Mouse (Mus musculus): ENCODE measurements around the gene Kctd20. TPM values are rescaled to one million over a fixed set of nuclear protein-coding genes. Genes with fewer than 3 reads are reported as not detected.

The Kctd20 gene
- polyA plus RNA-seq, 1 experiment from 2014 or later: 107 TPM

DNA sequence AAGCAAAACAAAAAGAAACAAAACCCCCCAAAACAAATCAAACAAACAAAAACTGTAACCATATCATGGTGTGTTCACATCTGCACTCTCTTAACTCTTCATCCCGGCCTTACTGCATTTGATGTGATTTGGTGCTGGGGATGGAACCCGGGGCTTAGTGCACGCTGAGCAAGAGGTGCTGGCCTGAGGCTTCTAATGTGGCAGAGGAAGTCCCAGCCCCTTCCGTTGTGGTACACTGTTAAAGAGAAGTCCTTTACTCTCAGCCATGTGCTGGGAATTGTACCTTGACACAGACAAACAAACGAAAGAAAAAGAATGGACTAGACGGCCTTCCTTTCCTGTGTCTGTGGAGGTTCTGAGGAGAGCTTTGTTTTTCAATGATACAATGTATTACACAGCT lies 29.7 kb upstream of the Kctd20 start:
- no peak overlapping the region for H3K9ac ChIP-seq
- H3K36me3 ChIP-seq (ENCODE audit: poor library complexity, severe bottlenecking): no peaks in the 10 kb centered on the region
- H3K9me3 ChIP-seq (replicated peaks): no peaks in the 10 kb centered on the region
- no peak for ATAC-seq
- no peak overlapping the region for H3K27ac ChIP-seq
- WGBS: 74% methylated on average over 6 of the region's 6 CpGs
- H3K4me3 ChIP-seq: no peak overlapping the region
- H3K27me3 ChIP-seq: no peaks in the 10 kb centered on the region
- no peak overlapping the region for H3K4me2 ChIP-seq
- no peaks in the 10 kb centered on the region for H3K4me1 ChIP-seq

DNA sequence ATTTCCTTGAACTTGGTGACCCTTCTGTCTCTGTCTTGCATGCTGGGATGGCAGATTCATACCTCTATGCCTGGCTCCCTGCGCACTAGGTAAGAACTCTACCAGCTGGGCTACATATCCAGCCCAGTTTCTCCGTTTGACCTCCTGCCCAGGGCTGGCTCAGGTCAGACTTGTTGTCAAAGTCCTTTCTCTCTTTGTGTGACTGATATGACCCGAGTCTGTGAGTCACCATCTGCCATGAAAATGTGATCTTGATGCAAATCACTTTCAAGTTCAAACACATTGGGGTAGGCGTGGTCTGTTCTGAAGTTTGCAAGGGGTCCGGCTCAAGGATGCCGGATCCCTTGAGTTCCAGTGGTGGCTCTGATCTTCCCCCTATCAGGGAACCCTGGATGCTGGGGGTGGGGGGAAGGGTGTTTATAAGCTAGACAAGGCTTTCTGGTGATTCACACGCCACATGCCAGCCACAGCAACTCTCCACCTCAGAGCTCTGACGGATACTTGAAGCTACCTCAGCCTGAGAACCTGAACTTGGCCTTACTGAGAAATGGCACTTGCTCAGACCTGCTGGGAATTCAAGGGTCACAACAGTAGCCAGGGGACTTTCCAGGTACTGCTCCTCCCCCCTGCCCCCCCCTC lies 26.7 kb upstream of the Kctd20 start:
- ATAC-seq: no peak
- no peaks in the 10 kb centered on the region for H3K27me3 ChIP-seq
- H3K4me3 ChIP-seq: no peak overlapping the region
- 84% methylated on average over 8 of the region's 8 CpGs for WGBS
- peaks cover under 1% of the 10 kb centered on the region for H3K4me1 ChIP-seq
- no peak overlapping the region for H3K9ac ChIP-seq
- no peaks in the 10 kb centered on the region for H3K36me3 ChIP-seq (ENCODE audit: poor library complexity, severe bottlenecking)
- no peak overlapping the region for H3K4me2 ChIP-seq
- H3K27ac ChIP-seq: no peak overlapping the region
- no peaks in the 10 kb centered on the region for H3K9me3 ChIP-seq (replicated peaks)

DNA sequence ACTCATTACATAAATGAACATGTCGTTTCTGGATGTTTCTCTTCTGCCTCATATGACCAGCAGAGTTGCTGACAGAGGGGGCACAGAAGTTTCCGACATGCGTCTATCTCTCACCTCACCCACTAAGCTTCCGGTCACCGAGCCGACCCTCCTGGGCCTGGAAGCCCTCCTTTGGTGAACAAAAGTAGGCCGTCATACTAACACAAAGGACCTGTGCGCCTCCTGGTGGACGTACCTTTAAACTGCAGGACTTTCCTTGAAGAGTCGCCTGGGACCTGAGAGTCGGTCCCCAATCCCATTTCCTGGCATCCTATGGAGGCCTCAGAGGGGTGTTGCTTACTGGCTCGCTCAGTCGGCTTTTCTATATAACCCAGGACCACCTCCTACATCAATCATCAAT lies 25.4 kb upstream of the Kctd20 start:
- WGBS: 14% methylated on average over 13 of the region's 13 CpGs
- H3K27ac ChIP-seq: no peak overlapping the region
- no peak overlapping the region for H3K4me3 ChIP-seq
- H3K4me1 ChIP-seq: peaks cover 10% of the 10 kb centered on the region
- no peak overlapping the region for H3K9ac ChIP-seq
- H3K27me3 ChIP-seq: no peaks in the 10 kb centered on the region
- H3K36me3 ChIP-seq (ENCODE audit: poor library complexity, severe bottlenecking): no peaks in the 10 kb centered on the region
- 0 out of 2 replicates have a peak, but pooled peaks have one; percentile 38 for ATAC-seq
- no peaks in the 10 kb centered on the region for H3K9me3 ChIP-seq (replicated peaks)
- H3K4me2 ChIP-seq: no peak overlapping the region

DNA sequence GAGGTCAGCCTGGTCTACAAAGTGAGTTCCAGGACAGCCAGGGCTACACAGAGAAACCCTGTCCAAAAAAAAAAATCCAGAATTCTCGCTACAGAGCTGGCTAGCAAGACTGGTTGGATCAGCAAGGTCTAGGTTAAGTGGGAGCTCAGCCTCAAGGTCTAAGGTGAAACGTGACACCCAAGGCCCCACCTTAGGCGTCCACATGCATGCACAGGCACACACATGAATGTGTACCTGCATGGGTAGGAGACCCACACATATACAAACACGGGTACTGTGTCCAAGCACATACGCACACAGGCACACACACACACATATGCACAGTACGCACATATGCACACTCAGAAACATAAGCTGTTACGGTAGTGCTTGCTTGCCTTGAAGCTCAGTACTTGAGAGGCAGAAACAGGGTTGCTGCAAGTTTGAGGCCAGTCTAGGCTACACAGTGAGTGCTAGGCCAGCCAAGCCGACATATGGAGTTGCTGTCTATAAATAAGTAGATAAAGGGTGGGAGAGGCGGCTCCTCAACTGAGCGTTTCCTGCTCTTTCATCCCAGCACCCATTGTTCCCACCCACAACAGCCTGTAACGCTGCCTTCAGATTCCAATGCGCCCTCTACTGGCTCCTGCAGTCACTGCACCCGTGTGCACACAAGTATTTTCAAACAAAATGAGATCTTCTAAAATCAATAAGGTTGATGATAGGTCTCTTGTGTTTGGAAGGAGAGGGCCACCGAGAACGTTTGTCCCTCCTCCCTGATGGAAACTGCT lies 24.7 kb upstream of the Kctd20 start:
- no peak overlapping the region for H3K4me3 ChIP-seq
- no peaks in the 10 kb centered on the region for H3K36me3 ChIP-seq (ENCODE audit: poor library complexity, severe bottlenecking)
- no peaks in the 10 kb centered on the region for H3K27me3 ChIP-seq
- no peak overlapping the region for H3K27ac ChIP-seq
- H3K4me2 ChIP-seq: no peak overlapping the region
- 48% methylated on average over 15 of the region's 15 CpGs for WGBS
- no peaks in the 10 kb centered on the region for H3K9me3 ChIP-seq (replicated peaks)
- H3K9ac ChIP-seq: no peak overlapping the region
- ATAC-seq: peak; percentile 41
- H3K4me1 ChIP-seq: peaks cover 10% of the 10 kb centered on the region

DNA sequence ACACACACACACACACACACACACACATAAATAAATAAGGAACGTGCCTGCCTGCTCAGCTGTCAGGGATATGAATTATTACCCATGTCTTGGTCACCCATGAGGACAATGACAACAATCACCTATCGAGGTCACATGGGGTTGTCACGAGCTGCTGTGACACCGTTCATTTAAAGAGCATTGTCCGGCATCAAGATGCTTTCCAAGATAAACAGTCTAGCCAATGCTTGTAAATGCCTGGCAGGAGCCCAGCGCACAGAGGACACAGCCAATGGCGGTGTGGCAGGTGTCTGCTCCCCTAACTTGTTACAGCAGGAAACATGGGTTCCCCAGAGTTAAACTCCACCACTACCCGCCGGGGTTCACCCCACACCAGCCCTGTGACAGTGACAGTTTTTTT lies 23.7 kb upstream of the Kctd20 start:
- peaks cover 10% of the 10 kb centered on the region for H3K4me1 ChIP-seq
- H3K4me3 ChIP-seq: no peak overlapping the region
- H3K36me3 ChIP-seq (ENCODE audit: poor library complexity, severe bottlenecking): no peaks in the 10 kb centered on the region
- H3K27ac ChIP-seq: no peak overlapping the region
- no peak overlapping the region for H3K4me2 ChIP-seq
- no peak for ATAC-seq
- no peaks in the 10 kb centered on the region for H3K27me3 ChIP-seq
- 88% methylated on average over 9 of the region's 9 CpGs for WGBS
- no peak overlapping the region for H3K9ac ChIP-seq
- H3K9me3 ChIP-seq (replicated peaks): no peaks in the 10 kb centered on the region

DNA sequence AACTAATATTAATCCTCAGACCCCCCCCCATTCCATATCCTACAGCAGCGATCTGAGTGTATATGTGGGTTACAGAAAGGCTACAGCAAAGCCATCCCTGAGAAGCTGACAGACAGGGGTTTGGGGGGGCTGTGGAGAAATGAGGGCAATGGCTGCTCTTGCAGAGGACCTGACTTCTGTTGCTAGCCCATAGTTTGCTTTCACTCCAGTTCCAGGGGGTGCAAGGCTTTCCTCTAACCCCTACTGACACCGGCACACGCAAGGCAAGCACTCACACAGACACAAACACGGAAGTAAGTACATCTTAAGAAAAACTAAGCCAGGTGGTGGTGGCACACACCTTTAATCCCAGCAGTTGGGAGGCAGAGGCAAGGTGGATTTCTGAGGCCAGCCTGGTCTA lies 22.4 kb upstream of the Kctd20 start:
- H3K27me3 ChIP-seq: no peaks in the 10 kb centered on the region
- H3K27ac ChIP-seq: no peak overlapping the region
- 94% methylated on average over 4 of the region's 4 CpGs for WGBS
- no peaks in the 10 kb centered on the region for H3K36me3 ChIP-seq (ENCODE audit: poor library complexity, severe bottlenecking)
- H3K9me3 ChIP-seq (replicated peaks): no peaks in the 10 kb centered on the region
- no peak overlapping the region for H3K4me2 ChIP-seq
- no peak overlapping the region for H3K9ac ChIP-seq
- no peak overlapping the region for H3K4me3 ChIP-seq
- peaks cover 10% of the 10 kb centered on the region for H3K4me1 ChIP-seq
- ATAC-seq: no peak

DNA sequence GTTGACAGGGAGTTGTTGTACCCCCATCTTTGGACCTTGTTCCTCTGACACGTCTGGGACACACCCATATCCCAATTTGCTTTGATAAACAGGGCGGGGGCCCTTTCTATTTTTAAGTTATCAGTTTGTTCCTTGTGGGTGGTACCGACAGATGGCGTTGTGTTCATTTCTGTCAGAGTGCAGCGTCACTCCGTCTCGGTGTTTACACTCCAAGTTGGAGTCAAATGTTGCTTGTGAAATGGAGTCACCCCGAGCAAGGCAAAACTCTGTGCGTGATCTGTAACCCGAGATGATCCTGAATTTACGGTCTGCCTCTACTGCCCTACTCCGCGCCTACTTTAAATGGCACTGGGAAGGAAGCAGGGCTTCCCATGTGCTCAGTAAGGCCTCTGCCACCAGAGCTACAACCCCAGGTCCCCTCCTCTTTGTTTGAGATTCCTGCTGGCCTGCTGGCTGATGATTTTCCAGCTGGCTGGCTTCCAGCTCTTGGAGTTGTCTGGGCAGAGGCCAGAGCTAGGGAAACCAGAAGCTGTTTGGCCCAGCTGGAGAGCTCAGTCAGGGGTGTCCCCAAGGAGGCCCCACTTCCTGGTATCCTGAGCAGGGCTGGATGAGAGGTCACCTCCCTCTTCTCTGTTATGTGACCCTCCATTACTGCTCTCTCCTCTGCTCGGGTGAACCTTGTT lies 21.2 kb upstream of the Kctd20 start:
- peak overlapping the region; percentile 57 for H3K27ac ChIP-seq
- peak overlapping the region; percentile 14 for H3K4me2 ChIP-seq
- no peak overlapping the region for H3K4me3 ChIP-seq
- peak overlapping the region; percentile 31; the same call in 1 of the 2 replicates for H3K9ac ChIP-seq
- no peaks in the 10 kb centered on the region for H3K36me3 ChIP-seq (ENCODE audit: poor library complexity, severe bottlenecking)
- WGBS: 30% methylated on average over 14 of the region's 14 CpGs
- no peaks in the 10 kb centered on the region for H3K9me3 ChIP-seq (replicated peaks)
- no peaks in the 10 kb centered on the region for H3K27me3 ChIP-seq
- ATAC-seq: peak; percentile 77
- H3K4me1 ChIP-seq: peaks cover 10% of the 10 kb centered on the region

DNA sequence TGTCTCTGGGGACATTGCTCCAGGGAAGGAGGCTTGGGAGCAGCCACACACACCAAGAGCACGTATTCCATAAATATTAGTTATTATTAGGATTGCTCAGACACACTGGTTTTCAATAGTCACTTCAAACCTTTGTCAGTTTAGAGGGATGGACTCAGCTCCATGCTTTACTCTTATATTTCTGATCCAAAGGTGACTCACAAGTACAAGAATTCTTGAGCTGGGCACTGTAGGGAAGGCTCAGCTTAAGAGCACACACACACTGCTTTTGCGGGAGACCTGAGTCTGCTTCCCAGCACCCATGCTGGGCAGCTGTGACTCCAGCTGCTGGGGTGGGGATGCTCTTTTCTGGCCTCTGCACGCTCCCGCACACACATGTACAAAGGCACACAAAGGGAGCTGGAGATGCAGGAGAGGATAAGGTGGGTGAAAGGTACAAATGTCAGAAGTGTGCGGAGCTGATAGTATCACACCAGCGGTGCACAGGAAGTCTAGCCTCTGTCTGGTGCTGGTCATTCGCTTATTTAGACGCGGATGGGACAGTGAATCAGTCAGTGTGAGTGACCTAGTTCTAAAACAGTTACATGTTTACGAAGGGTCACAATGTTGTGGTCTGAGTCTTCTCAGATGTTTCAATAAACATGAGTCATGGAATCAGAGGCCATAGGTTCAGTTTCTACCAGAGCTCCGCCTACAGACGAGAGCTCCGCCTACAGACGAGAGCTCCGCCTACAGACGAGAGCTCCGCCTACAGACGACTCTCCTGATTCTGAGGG lies 20.1 kb upstream of the Kctd20 start:
- no peaks in the 10 kb centered on the region for H3K9me3 ChIP-seq (replicated peaks)
- H3K27ac ChIP-seq: no peak overlapping the region
- H3K4me3 ChIP-seq: no peak overlapping the region
- no peak overlapping the region for H3K9ac ChIP-seq
- ATAC-seq: no peak
- H3K36me3 ChIP-seq (ENCODE audit: poor library complexity, severe bottlenecking): no peaks in the 10 kb centered on the region
- H3K4me2 ChIP-seq: no peak overlapping the region
- H3K4me1 ChIP-seq: peaks cover 10% of the 10 kb centered on the region
- 94% methylated on average over 18 of the region's 18 CpGs for WGBS
- no peaks in the 10 kb centered on the region for H3K27me3 ChIP-seq

DNA sequence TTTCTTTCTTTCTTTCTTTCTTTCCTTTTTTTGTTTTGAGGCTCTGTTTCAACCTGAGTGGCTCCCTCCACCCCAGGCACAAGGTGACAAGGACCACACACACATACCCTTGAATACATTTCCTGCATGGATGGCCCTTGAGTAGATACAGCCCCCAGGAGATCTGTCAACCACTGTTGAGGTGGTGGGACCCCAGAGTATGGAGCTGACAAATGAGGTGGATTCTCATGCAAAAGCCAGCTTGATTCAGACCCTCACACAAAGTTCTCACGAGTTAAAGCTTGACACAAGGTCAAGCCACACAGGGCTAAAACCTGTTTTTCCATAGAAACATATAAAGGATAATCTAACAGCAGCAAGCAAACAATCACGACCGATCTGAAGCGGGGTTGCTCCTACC lies 19.5 kb upstream of the Kctd20 start:
- Histone ChIP-seq H3K9me3 (replicated peaks) (no peaks in the 10 kb centered on the region), H3K27ac (no peak overlapping the region), H3K4me3 (no peak overlapping the region), H3K4me1 (peaks cover 10% of the 10 kb centered on the region), H3K9ac (no peak overlapping the region), H3K36me3 (ENCODE audit: poor library complexity, severe bottlenecking) (no peaks in the 10 kb centered on the region), H3K27me3 (no peaks in the 10 kb centered on the region), H3K4me2 (no peak overlapping the region)
- 92% methylated on average over 4 of the region's 4 CpGs for WGBS
- ATAC-seq: no peak

DNA sequence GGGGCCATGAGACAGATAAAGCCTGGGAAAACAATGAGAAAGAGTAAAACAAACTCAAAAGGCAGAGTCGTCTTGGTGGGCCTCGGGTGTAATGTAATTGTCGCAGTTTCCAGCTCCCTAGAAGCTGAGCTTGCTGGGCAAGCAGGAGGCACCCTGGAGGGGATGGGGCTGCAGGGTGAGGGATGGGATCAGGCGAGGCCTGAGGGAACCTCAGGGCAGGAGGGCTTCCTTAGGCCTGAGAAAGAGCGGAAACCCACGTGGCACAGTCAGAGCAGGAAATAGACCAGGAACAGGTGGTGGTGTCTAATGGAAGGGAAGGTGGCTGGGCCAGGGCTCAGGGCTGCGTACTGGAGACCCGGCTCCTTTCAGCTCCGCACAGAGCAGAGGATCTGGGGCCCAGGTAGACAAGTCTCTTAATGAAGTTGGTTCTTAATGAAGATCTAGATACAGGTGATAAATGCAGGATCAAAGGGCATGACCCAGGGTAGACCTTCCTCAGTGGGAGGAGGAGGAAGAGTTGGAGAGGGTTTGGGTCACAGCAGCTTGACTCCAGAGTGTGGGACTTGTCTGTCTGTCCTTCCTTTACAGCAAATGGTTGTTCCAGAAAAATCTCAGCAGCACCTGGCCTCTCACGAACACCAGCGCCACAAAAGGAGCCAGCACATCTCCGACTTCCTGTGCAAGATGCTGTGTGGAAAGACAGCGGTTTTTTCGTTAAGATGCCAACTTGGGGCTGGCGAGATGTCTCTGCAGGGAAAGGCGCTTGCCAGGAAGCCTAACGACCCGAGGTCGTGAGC lies 17.4 kb upstream of the Kctd20 start:
- no peak overlapping the region for H3K4me2 ChIP-seq
- peaks cover 10% of the 10 kb centered on the region for H3K4me1 ChIP-seq
- H3K36me3 ChIP-seq (ENCODE audit: poor library complexity, severe bottlenecking): no peaks in the 10 kb centered on the region
- WGBS: 77% methylated on average over 19 of the region's 19 CpGs
- H3K9me3 ChIP-seq (replicated peaks): no peaks in the 10 kb centered on the region
- no peak overlapping the region for H3K9ac ChIP-seq
- no peak overlapping the region for H3K27ac ChIP-seq
- no peak for ATAC-seq
- H3K27me3 ChIP-seq: no peaks in the 10 kb centered on the region
- H3K4me3 ChIP-seq: no peak overlapping the region

DNA sequence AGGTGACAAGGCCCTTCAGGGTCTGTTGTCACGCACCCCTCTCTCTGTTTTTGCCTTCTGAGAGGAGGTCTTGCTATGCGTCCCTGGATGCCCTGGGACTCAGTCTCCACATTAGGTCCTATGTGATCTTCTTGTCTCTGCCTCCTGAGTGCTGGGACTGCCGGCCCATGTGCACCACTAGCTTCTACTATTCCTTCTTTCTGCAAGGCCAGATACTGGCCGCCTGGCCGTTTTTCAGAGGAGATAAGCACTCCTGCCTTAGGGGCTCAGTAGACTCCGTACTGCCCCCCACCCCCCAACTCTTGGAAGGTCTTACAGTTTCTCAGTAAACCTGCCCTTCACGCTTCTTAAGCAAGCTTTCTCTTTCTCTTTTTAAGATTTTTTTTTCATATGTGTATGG lies 15.6 kb upstream of the Kctd20 start:
- Histone ChIP-seq H3K9ac (no peak overlapping the region), H3K36me3 (ENCODE audit: poor library complexity, severe bottlenecking) (no peaks in the 10 kb centered on the region), H3K27ac (no peak overlapping the region), H3K27me3 (no peaks in the 10 kb centered on the region), H3K4me2 (no peak overlapping the region), H3K4me1 (no peaks in the 10 kb centered on the region), H3K4me3 (no peak overlapping the region), H3K9me3 (replicated peaks) (no peaks in the 10 kb centered on the region)
- WGBS: 91% methylated on average over 7 of the region's 7 CpGs
- no peak for ATAC-seq

Measured in forebrain, embryonic 13.5 days (tissue).